Mouse (Mus musculus): ENCODE measurements around the gene Olr1.

DNA sequence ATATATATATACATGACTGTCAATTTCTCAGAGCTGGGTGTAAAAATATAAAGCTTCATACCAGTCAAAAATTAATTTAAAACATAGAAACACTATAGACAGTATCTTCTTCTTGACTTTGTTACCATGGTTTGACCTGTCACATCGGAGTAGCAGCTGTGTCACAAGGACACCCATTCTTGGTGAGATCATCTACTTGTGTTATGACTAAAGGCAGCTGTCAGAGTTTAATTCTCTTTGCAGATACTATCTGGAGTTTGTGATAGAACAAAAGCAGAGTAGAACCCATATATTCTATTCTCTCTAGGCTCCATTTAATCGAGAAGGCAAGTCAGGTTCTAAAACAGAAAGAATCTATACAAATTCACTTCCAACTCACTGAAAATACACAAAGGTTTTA, 68.9 kb downstream of the Olr1 start:
- TF ChIP-seq CTCF (IDR thresholded peaks at IDR 0.05) (no peak), POLR2A (IDR thresholded peaks at IDR 0.05; ENCODE audit: insufficient read depth, low read depth, low read length) (no peak), EP300 (IDR thresholded peaks at IDR 0.05; ENCODE audit: insufficient read depth, low read depth, low read length) (no peak)

All from heart, adult 2 months (tissue).